Mouse (Mus musculus): ENCODE data around the gene Cyb5r1.

Gene Cyb5r1

DNA sequence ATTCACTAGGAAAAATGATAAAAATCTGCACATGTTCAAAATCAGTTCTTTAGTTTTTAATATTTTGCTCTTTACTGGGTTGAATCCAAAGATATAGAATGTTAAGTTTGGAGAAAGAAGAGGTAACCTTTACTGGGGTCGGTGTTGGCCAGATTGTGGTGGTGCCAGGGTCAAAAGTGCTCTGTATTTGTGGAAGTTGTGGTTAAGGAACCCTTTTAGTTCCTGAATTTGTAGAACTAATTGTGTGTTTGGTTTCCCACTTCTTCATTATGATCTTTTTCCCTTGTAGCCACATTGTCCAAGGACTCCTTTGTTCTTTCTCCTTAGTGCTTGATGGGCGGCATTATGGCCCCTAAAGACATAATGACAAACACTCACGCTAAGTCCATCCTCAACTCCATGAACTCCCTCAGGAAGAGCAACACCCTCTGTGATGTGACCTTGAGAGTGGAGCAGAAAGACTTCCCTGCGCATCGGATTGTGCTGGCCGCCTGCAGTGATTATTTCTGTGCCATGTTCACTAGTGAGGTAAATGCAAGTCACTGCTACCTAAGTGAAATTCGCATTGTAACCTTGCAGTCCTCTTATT, 52.9 kb downstream of the Cyb5r1 start:
- DNase-seq (ENCODE audit: low spot score in 2 of 2), result no peak

- DNase-seq (ENCODE audit: low spot score in 2 of 2), result no peak
Measured at GRCm38 (mm10) chr1:134460294-134461284, 55.2 kb downstream of the Cyb5r1 start.
